Mouse (Mus musculus) megakaryocyte-erythroid progenitor cell, adult 5-6 weeks (primary cell): ENCODE results near the gene Efcab12. TPM values are rescaled to one million over a fixed set of nuclear protein-coding genes. Genes with fewer than 3 reads are reported as not detected.
"Not testable (repeated sequence)": the region's sequence is repeated elsewhere in the genome, so short reads cannot be mapped to it uniquely, and the experiment has no call there.

ENCODE experiments used
- ATAC-seq: replicated peaks from 2 replicates; pipeline ENCODE4 v1.8.0; 2016; ENCODE audit warnings: mild to moderate bottlenecking, inconsistent platforms; ENCODE audit not compliant: severe bottlenecking, poor library complexity, low FRiP score, low TSS enrichment
- total RNA-seq, 2 experiments: library from RNA; stranded (forward) in 1 of 2; stranded (reverse) in 1 of 2; fragments of 200-1000, 215-1000 nt in 1 of 2; fragments of >200 nt in 1 of 2; fragmentation: Nextera tagmentation in 1 of 2; gene quantifications; 2 replicates each; pipeline ENCODE4 v1.2.3; 2014 to 2017

Gene Efcab12
- not detected in 2 replicates for total RNA-seq (2014; fragmentation: Nextera tagmentation)
- 0.05 TPM in 1 of 2 replicates, not detected in the other for total RNA-seq (2017)

GRCm38 (mm10) chr6:115838161-115838597 is at the start of gene Efcab12:
Efcab12 (minus strand) TSS chr6:115838412.
- ATAC-seq: peak; percentile 95

- peak; percentile 43; the same call in 1 of the 2 replicates for ATAC-seq
Observed at GRCm38 (mm10) chr6:115886894-115887293, 48.7 kb upstream of the Efcab12 start.

GRCm38 (mm10) chr6:115884018-115884417 is 45.8 kb upstream of the Efcab12 start:
- no peak for ATAC-seq

GRCm38 (mm10) chr6:115880751-115881150 is 42.5 kb upstream of the Efcab12 start:
- ATAC-seq: no peak

GRCm38 (mm10) chr6:115879736-115880135 is 41.5 kb upstream of the Efcab12 start:
- no peak for ATAC-seq

- ATAC-seq: no peak
Observed at GRCm38 (mm10) chr6:115878694-115879093, 40.5 kb upstream of the Efcab12 start.

- ATAC-seq: no peak
Observed at GRCm38 (mm10) chr6:115877239-115877638, 39.0 kb upstream of the Efcab12 start.

- ATAC-seq: not testable (repeated sequence)
Observed at GRCm38 (mm10) chr6:115871318-115871717, 33.1 kb upstream of the Efcab12 start.

GRCm38 (mm10) chr6:115867157-115867556 is 28.9 kb upstream of the Efcab12 start:
- not testable (repeated sequence) for ATAC-seq

- ATAC-seq: no peak
Observed at GRCm38 (mm10) chr6:115865246-115865645, 27.0 kb upstream of the Efcab12 start.

- ATAC-seq: no peak
Observed at GRCm38 (mm10) chr6:115863340-115863841, 25.2 kb upstream of the Efcab12 start.

- ATAC-seq: no peak
Observed at GRCm38 (mm10) chr6:115860027-115860556, 21.9 kb upstream of the Efcab12 start.

GRCm38 (mm10) chr6:115859258-115859657 is 21.0 kb upstream of the Efcab12 start:
- no peak for ATAC-seq

GRCm38 (mm10) chr6:115856361-115856745 is 18.1 kb upstream of the Efcab12 start:
- ATAC-seq: no peak

GRCm38 (mm10) chr6:115855733-115856360 is 17.6 kb upstream of the Efcab12 start:
- ATAC-seq: no peak

GRCm38 (mm10) chr6:115854432-115854831 is 16.2 kb upstream of the Efcab12 start:
- ATAC-seq: no peak

GRCm38 (mm10) chr6:115853985-115854384 is 15.8 kb upstream of the Efcab12 start:
- no peak for ATAC-seq

GRCm38 (mm10) chr6:115853091-115853813 is 15.0 kb upstream of the Efcab12 start, which contains the start of the genes Mbd4 and Ift122:
Mbd4 (minus strand) TSS chr6:115853371.
Ift122 (plus strand) TSS chr6:115853470.
- peak; percentile 98 for ATAC-seq

GRCm38 (mm10) chr6:115852446-115853090 is 14.4 kb upstream of the Efcab12 start:
- ATAC-seq: no peak
